Mouse (Mus musculus) heart, adult 2 months (tissue): ENCODE results near the gene Mup22. TPM values are rescaled to one million over a fixed set of nuclear protein-coding genes. Genes with fewer than 3 reads are reported as not detected.
"Not testable (repeated sequence)": the region's sequence is repeated elsewhere in the genome, so short reads cannot be mapped to it uniquely, and the experiment has no call there.

ENCODE experiments used
- DNase-seq, 2 experiments: peaks; one replicate each; pipeline ENCODE4 v3.0.0; 2021
- H3K27ac ChIP-seq: fragments of 200-600 bp; 2 replicates; pipeline ENCODE4 v1.8.1; 2022
- H3K27me3 ChIP-seq: fragments of 200-500 bp; 2 replicates; pipeline ENCODE4 v1.6.1; 2012; ENCODE audit warnings: mild to moderate bottlenecking, low read length, inconsistent platforms, mixed read lengths; ENCODE audit not compliant: control insufficient read depth, insufficient read depth
- H3K36me3 ChIP-seq: fragments of 200-500 bp; 2 replicates; pipeline ENCODE4 v1.6.1; 2012; ENCODE audit warnings: low read length, inconsistent platforms; ENCODE audit not compliant: control insufficient read depth, insufficient read depth
- H3K4me1 ChIP-seq: fragments of 200-500 bp; 2 replicates; pipeline ENCODE4 v1.6.1; 2011; ENCODE audit warnings: low read length; ENCODE audit not compliant: control insufficient read depth, insufficient read depth
- H3K4me3 ChIP-seq: fragments of 200-600 bp; 2 replicates; pipeline ENCODE4 v1.8.1; 2022
- H3K79me2 ChIP-seq: fragments of 200-500 bp; replicated peaks from 2 replicates; pipeline ENCODE4 v1.6.1; 2012; ENCODE audit warnings: mild to moderate bottlenecking, inconsistent platforms, low read length, moderate library complexity, mixed read lengths; ENCODE audit not compliant: control insufficient read depth, insufficient read depth
- H3K9ac ChIP-seq: fragments of 200-500 bp; 2 replicates; pipeline ENCODE4 v1.6.1; 2012; ENCODE audit warnings: low read depth, mild to moderate bottlenecking, control low read depth, inconsistent platforms, low read length, mixed read lengths
- WGBS: fragments of 180-500 bp; shearing (Covaris S2); methylation state at CpG from one replicate; pipeline ENCODE4 v1.1.7; 2018; 5-methylcytosine and 5-hydroxymethylcytosine counted together
- intact Hi-C: fragments of 180-260 bp; cut with DNase I; formaldehyde crosslinking; loops from one replicate; pipeline ENCODE4 v1.15.1; 2025
- long read RNA-seq: library from polyadenylated mRNA; stranded (forward); transcript quantifications from one replicate; pipeline ENCODE4 v2.0.0, GENCODE M21; 2021
- polyA plus RNA-seq: library from polyadenylated mRNA; depleted of rRNA; stranded (reverse); fragments of >200 nt; gene quantifications from 2 replicates; pipeline ENCODE4 v1.2.3, GENCODE M21; 2012; rRNA removed
- total RNA-seq, 2 experiments: library from RNA; stranded (reverse); gene quantifications; 2 replicates each; pipeline ENCODE4 v1.2.3; 2021

Gene Mup22
- total RNA-seq (1 to 10 TPM in 1 of 2 experiments, not detected in 1; 4.3 TPM), polyA plus RNA-seq (0.56 TPM in 1 of 2 replicates, not detected in the other)
- long read RNA-seq, result 0 reads

- H3K9ac ChIP-seq, H3K27ac ChIP-seq, intact Hi-C loops, H3K27me3 ChIP-seq, H3K4me1 ChIP-seq, DNase-seq, H3K4me3 ChIP-seq, H3K36me3 ChIP-seq, H3K79me2 ChIP-seq: not testable (repeated sequence)
- WGBS, result 75% methylated on average over 3 of the region's 4 CpGs
Observed at GRCm38 (mm10) chr4:60821363-60821762, at the start of gene Mup22. Mup22 (minus strand) TSS chr4:60821463.

DNA sequence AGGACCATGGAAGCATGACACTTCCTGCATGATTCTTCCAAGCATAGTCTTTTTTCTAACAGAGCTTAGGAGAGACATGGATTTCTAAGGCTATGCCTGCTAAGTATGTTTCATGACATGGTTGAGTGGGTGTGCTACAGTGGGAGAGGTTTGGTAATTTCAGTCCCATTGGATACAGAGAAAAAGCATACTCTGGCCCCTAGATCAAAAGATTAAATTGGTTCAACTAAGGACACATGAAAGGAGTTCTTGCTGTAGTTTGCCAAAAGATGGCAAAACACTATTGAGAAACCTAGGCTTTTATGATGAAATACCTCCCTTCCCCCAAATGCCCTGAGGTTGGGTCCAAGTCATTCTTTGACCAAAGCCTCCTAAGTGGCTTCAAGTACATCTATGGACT, 19.6 kb upstream of the Mup22 start:
- intact Hi-C loops, DNase-seq, H3K4me1 ChIP-seq, H3K27ac ChIP-seq, H3K27me3 ChIP-seq, H3K79me2 ChIP-seq, H3K9ac ChIP-seq, H3K4me3 ChIP-seq, H3K36me3 ChIP-seq: not testable (repeated sequence)

Other genes with a start within 250 kb of the Mup22 start
- gene Mup10, start 239.3 kb downstream of the Mup22 start, total RNA-seq, result not detected
- gene Mup10, start 239.3 kb downstream of the Mup22 start, polyA plus RNA-seq, result not detected in 2 replicates
- gene Mup11, start 159.1 kb downstream of the Mup22 start, total RNA-seq, result not detected
- gene Mup11, start 159.1 kb downstream of the Mup22 start, polyA plus RNA-seq, result not detected in 2 replicates
- not detected for gene Mup12, start 80.1 kb downstream of the Mup22 start, total RNA-seq
- gene Mup12, start 80.1 kb downstream of the Mup22 start, polyA plus RNA-seq, result not detected in 2 replicates